Mouse (Mus musculus) kidney, postnatal 25 days (tissue): Measurements from ENCODE around the gene Gm17660.
A peak's percentile ranks its signal among the peaks of the same experiment; 100 is the strongest.
"Not testable (repeated sequence)": the region's sequence is repeated elsewhere in the genome, so short reads cannot be mapped to it uniquely, and the experiment has no call there.

ENCODE experiments used
- DNase-seq, 2 experiments: peaks; one replicate each; pipeline ENCODE4 v3.0.0; 2021; ENCODE audit warnings: mixed read lengths in 2 of 2

Gene Gm17660

GRCm38 (mm10) chr5:104036686-104037085 lies 40.7 kb downstream of the Gm17660 start:
- no peak for DNase-seq

GRCm38 (mm10) chr5:104035824-104036223 lies 41.6 kb downstream of the Gm17660 start:
- DNase-seq = no peak

- DNase-seq = no peak
These were observed 42.3 kb downstream of the Gm17660 start for GRCm38 (mm10) chr5:104035066-104035465.

GRCm38 (mm10) chr5:104032434-104033097 lies 44.8 kb downstream of the Gm17660 start:
- DNase-seq = no peak

GRCm38 (mm10) chr5:104025245-104025854 lies 52.1 kb downstream of the Gm17660 start:
- no peak for DNase-seq

GRCm38 (mm10) chr5:104024762-104025161 lies 52.6 kb downstream of the Gm17660 start:
- DNase-seq = no peak

- not testable (repeated sequence) for DNase-seq
These were observed 53.2 kb downstream of the Gm17660 start for GRCm38 (mm10) chr5:104024193-104024592.

GRCm38 (mm10) chr5:104023289-104024020 lies 54.0 kb downstream of the Gm17660 start:
- no peak for DNase-seq

- DNase-seq = no peak
These were observed 54.9 kb downstream of the Gm17660 start for GRCm38 (mm10) chr5:104022558-104022957.

GRCm38 (mm10) chr5:104021597-104022378 lies 55.6 kb downstream of the Gm17660 start, which contains the start of gene Hsd17b11:
TSS of gene Hsd17b11 (minus strand) at chr5:104021919.
- DNase-seq = peak; percentile 92 to 95
